Mouse (Mus musculus): Measurements from ENCODE around the gene Pip5k1c. TPM values are rescaled to one million over a fixed set of nuclear protein-coding genes. Genes with fewer than 3 reads are reported as not detected.

The Pip5k1c gene
- 110 TPM for total RNA-seq (2023)

GRCm38 (mm10) chr10:81292554-81293333, at the start of gene Pip5k1c:
Pip5k1c (plus strand) TSS chr10:81292963.

GRCm38 (mm10) chr10:81252424-81253419, 40.0 kb upstream of the Pip5k1c start, which contains the start of gene Matk:
Matk (plus strand) TSS chr10:81252935.

GRCm38 (mm10) chr10:81266211-81267105, 26.3 kb upstream of the Pip5k1c start, which contains the start of the genes Mrpl54 and Apba3:
Mrpl54 (minus strand) TSS chr10:81266934.
Apba3 (plus strand) TSS chr10:81266960.

GRCm38 (mm10) chr10:81291511-81292104, 1.2 kb upstream of the Pip5k1c start, which contains the start of gene Tjp3:
Tjp3 (minus strand) TSS chr10:81291581.

GRCm38 (mm10) chr10:81320550-81321347, 28.0 kb downstream of the Pip5k1c start, which contains the start of gene Cactin:
Cactin (plus strand) TSS chr10:81321103.

GRCm38 (mm10) chr10:81328386-81328785, 35.6 kb downstream of the Pip5k1c start, which contains the start of gene Tbxa2r:
Tbxa2r (plus strand) TSS chr10:81328731.

GRCm38 (mm10) chr10:81342686-81343505, 50.1 kb downstream of the Pip5k1c start, which contains the start of gene Gipc3:
Gipc3 (minus strand) TSS chr10:81343266.

GRCm38 (mm10) chr10:81350351-81351063, 57.7 kb downstream of the Pip5k1c start, which contains the start of gene Hmg20b:
Hmg20b (minus strand) TSS chr10:81350480.

GRCm38 (mm10) chr10:81356991-81357844, 64.5 kb downstream of the Pip5k1c start, which contains the start of gene Mfsd12:
Mfsd12 (plus strand) TSS chr10:81357491.

GRCm38 (mm10) chr10:81365672-81366476, 73.1 kb downstream of the Pip5k1c start, which contains the start of gene 4930404N11Rik:
4930404N11Rik (minus strand) TSS chr10:81365816.

Other genes starting within 250 kb of the Pip5k1c start
- 50.4 TPM for gene Sgta, start 232.8 kb upstream of the Pip5k1c start, total RNA-seq (2023)
- gene Thop1, start 222.9 kb upstream of the Pip5k1c start, total RNA-seq (2023): 8.4 TPM
- gene Creb3l3, start 194.1 kb upstream of the Pip5k1c start, total RNA-seq (2023): not detected
- gene Map2k2, start 187.0 kb upstream of the Pip5k1c start, total RNA-seq (2023): 126 TPM
- 49.1 TPM for gene Zbtb7a, start 157.7 kb upstream of the Pip5k1c start, total RNA-seq (2023)
- 35.3 TPM for gene Pias4, start 125.0 kb upstream of the Pip5k1c start, total RNA-seq (2023)
- 2,404 TPM for gene Eef2, start 116.3 kb upstream of the Pip5k1c start, total RNA-seq (2023)
- 57.0 TPM for gene Dapk3, start 110.0 kb upstream of the Pip5k1c start, total RNA-seq (2023)
- not detected for gene 4930442H23Rik, start 109.1 kb upstream of the Pip5k1c start, total RNA-seq (2023)
- gene Nmrk2, start 90.9 kb upstream of the Pip5k1c start, total RNA-seq (2023): not detected
- 0.85 TPM for gene Atcay, start 62.1 kb upstream of the Pip5k1c start, total RNA-seq (2023)
- gene Zfr2, start 59.8 kb upstream of the Pip5k1c start, total RNA-seq (2023): 10.6 TPM
- gene Matk, start 40.0 kb upstream of the Pip5k1c start, total RNA-seq (2023): 16.6 TPM
- gene Mrpl54, start 26.0 kb upstream of the Pip5k1c start, total RNA-seq (2023): 110 TPM
- 31.3 TPM for gene Apba3, start 26.0 kb upstream of the Pip5k1c start, total RNA-seq (2023)
- gene Tjp3, start 1.4 kb upstream of the Pip5k1c start, total RNA-seq (2023): 4.2 TPM
- gene Cactin, start 28.1 kb downstream of the Pip5k1c start, total RNA-seq (2023): 42.7 TPM
- 16.5 TPM for gene Tbxa2r, start 35.8 kb downstream of the Pip5k1c start, total RNA-seq (2023)
- gene Gipc3, start 50.3 kb downstream of the Pip5k1c start, total RNA-seq (2023): 0.21 TPM
- gene Hmg20b, start 57.5 kb downstream of the Pip5k1c start, total RNA-seq (2023): 51.8 TPM
- gene Mfsd12, start 64.5 kb downstream of the Pip5k1c start, total RNA-seq (2023): 4.4 TPM
- 4.9 TPM for gene 4930404N11Rik, start 72.9 kb downstream of the Pip5k1c start, total RNA-seq (2023)
- gene Fzr1, start 85.6 kb downstream of the Pip5k1c start, total RNA-seq (2023): 35.7 TPM
- gene Dohh, start 91.5 kb downstream of the Pip5k1c start, total RNA-seq (2023): 28.8 TPM
- 4.5 TPM for gene Gm48551, start 91.5 kb downstream of the Pip5k1c start, total RNA-seq (2023)
- gene Gm48552, start 96.0 kb downstream of the Pip5k1c start, total RNA-seq (2023): 3.5 TPM
- 3.1 TPM for gene Smim24, start 100.1 kb downstream of the Pip5k1c start, total RNA-seq (2023)
- 21.0 TPM for gene Nfic, start 162.7 kb downstream of the Pip5k1c start, total RNA-seq (2023)
- not detected for gene Celf5, start 189.7 kb downstream of the Pip5k1c start, total RNA-seq (2023)
- gene Ncln, start 203.4 kb downstream of the Pip5k1c start, total RNA-seq (2023): 148 TPM
- 110 TPM for gene S1pr4, start 207.2 kb downstream of the Pip5k1c start, total RNA-seq (2023)
- gene Gna15, start 231.3 kb downstream of the Pip5k1c start, total RNA-seq (2023): 2.1 TPM

All from CD4-positive naive resting alpha-beta T cell, adult 76 days (primary cell).